Mouse (Mus musculus) neural tube, embryonic 12.5 days (tissue): Measurements from ENCODE around the gene Rfx7. TPM values are rescaled to one million over a fixed set of nuclear protein-coding genes. Genes with fewer than 3 reads are reported as not detected.

Source experiments
- microRNA-seq: library from miRNA; unstranded; fragments of <30 nt; microRNA quantifications from one replicate; pipeline ENCODE4, GENCODE M21; 2017
- polyA plus RNA-seq: library from polyadenylated mRNA; unstranded; fragments of >200 nt; fragmentation: Nextera tagmentation; extraction: Ambion mirVana; gene quantifications from 2 replicates; pipeline ENCODE4 v1.2.1, GENCODE M21; 2016

Rfx7 gene
- polyA plus RNA-seq, 1 experiment from 2014 or later: 20.8 TPM

Small RNAs within 50 kb of the gene (microRNA-seq; reads per million reads assigned to microRNA genes)
- not detected for gene Gm28010

Other genes with a start within 250 kb of the Rfx7 start
- 27.0 and 28.6 TPM in 2 replicates for gene Mns1, start 94.2 kb upstream of the Rfx7 start, polyA plus RNA-seq
- gene Tex9, start 40.0 kb upstream of the Rfx7 start, polyA plus RNA-seq: 46.5 and 48.7 TPM in 2 replicates
- gene Nedd4, start 130.1 kb downstream of the Rfx7 start, polyA plus RNA-seq: 605 and 637 TPM in 2 replicates